Mouse (Mus musculus): ENCODE data around the gene Agxt. TPM values are rescaled to one million over a fixed set of nuclear protein-coding genes. Genes with fewer than 3 reads are reported as not detected.
A peak's percentile ranks its signal among the peaks of the same experiment; 100 is the strongest.

Gene Agxt
- polyA plus RNA-seq, 1 experiment from 2014 or later: not detected

DNA sequence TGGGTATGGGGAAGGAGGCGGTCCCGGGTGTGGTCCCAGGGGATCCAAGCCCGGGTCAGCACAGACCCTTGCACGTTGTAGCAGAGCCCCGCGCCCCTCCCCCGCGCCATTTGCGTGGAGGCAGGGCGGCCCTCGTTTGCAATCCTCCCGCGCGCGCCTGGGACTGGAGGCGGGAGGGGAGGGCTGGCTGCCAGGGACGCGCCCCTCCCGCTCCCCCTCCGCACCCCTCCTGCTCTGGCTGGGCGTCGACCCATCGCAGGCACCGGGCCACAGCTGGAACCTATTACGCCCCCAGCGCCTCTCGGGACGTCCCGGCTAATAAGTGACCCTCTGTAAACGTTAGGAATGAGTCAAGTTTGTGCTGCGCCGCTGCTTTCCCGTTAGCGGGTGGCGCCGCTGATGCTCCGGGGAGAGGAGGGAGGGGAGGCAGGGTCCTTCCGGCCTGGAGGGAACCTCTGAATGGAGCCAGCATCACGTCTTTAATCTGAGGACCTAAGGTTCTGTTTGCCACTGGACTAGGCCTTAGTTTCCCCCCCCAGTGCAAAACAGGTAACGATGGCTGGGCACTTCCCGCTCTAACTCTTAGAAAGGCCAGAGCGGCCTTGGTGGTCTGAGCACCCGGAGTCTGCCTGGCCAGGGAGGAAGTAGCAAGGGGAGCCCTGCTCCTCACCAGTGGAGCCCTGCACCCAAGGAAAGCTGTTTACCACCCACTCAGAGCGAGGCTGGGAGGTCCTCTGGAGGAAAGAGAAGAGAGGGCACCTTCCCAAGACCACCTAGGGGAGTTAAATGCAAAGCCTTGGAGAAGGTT is 41.7 kb downstream of the Agxt start:
- ATAC-seq (ENCODE audit: low FRiP score): peak; percentile 82
- Histone ChIP-seq H3K36me3 (ENCODE audit: control insufficient read depth, insufficient read depth, low read length) (no peaks in the 10 kb centered on the region), H3K27me3 (ENCODE audit: control insufficient read depth, insufficient read depth, low read length) (no peaks in the 10 kb centered on the region), H3K9ac (ENCODE audit: low read length) (peak overlapping the region; percentile 79), H3K4me1 (ENCODE audit: control insufficient read depth, insufficient read depth, low read length) (peaks cover 12% of the 10 kb centered on the region), H3K9me3 (ENCODE audit: control insufficient read depth, low read length) (no peaks in the 10 kb centered on the region), H3K4me2 (peak overlapping the region; percentile 88), H3K4me3 (ENCODE audit: low read depth, low read length) (peak overlapping the region; percentile 41), H3K27ac (ENCODE audit: low read depth, low read length) (no peak overlapping the region)
- 2% methylated on average over 43 of the region's 44 CpGs for WGBS
- DNase-seq (ENCODE audit: low spot score, missing footprints): peak; percentile 95

DNA sequence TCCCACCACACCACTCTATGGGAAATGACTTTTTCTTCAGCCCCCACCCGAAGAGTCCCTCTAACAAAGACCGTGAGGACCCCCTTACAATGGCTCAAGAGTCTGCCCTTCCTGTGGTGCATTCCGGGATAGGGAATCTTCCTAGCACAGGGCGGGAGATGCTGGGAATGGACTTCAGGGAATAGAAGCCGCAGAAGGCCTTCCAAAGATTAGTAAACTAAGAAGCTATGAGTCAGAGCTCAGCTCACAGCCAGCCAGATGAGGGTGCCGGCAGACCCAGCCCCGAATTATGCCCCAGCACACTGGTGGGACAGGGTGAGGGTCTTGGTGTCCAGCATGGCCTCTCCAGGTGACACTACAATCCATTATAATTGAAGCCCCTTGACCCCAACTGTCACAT is 47.2 kb downstream of the Agxt start:
- Histone ChIP-seq H3K4me3 (ENCODE audit: low read depth, low read length) (no peak overlapping the region), H3K27ac (ENCODE audit: low read depth, low read length) (no peak overlapping the region), H3K36me3 (ENCODE audit: control insufficient read depth, insufficient read depth, low read length) (no peaks in the 10 kb centered on the region), H3K9ac (ENCODE audit: low read length) (no peak overlapping the region), H3K27me3 (ENCODE audit: control insufficient read depth, insufficient read depth, low read length) (no peaks in the 10 kb centered on the region), H3K4me2 (no peak overlapping the region), H3K9me3 (ENCODE audit: control insufficient read depth, low read length) (no peaks in the 10 kb centered on the region), H3K4me1 (ENCODE audit: control insufficient read depth, insufficient read depth, low read length) (no peaks in the 10 kb centered on the region)
- DNase-seq (ENCODE audit: low spot score, missing footprints) (no peak), ATAC-seq (ENCODE audit: low FRiP score) (no peak)
- WGBS: 91% methylated on average over 7 of the region's 7 CpGs

DNA sequence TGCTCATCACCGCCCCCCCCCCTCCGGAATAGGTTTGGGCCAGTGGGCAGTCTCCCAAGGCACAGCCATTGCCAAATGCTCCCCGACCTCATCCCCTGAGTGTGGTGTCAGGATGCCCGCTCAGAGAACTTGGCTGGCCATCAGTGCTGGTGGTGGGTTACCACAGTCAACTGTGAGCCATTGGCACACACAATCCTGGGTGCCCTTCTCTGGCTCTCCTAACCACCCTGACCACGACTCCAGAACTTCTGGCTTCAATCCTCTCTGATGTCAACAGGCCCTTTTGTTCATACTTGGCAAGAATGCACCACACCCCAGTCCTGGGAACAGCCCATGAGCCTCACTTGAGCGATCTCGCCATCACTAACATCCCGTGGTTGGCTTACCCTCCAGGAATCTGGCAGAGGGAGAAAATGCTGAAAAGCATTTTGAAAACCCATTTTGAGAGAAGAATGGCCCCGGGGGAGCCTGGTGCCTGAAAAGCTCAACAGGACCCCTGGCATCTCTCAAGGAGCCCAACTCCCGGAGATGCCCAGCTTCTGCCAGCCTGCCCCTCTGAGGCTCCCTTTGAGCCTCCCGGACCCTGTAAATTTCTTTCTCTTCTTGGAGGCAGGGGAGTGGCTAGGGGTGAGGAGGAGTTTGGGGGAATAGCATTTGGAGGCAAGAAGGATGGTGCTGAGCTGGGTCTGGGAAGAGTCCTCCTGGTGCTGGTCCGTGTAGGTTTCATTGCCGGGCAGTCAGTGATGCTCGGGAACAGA is 49.2 kb downstream of the Agxt start:
- H3K4me1 ChIP-seq (ENCODE audit: control insufficient read depth, insufficient read depth, low read length): no peaks in the 10 kb centered on the region
- no peak overlapping the region for H3K27ac ChIP-seq (ENCODE audit: low read depth, low read length)
- H3K4me3 ChIP-seq (ENCODE audit: low read depth, low read length): no peak overlapping the region
- no peaks in the 10 kb centered on the region for H3K27me3 ChIP-seq (ENCODE audit: control insufficient read depth, insufficient read depth, low read length)
- no peak for ATAC-seq (ENCODE audit: low FRiP score)
- WGBS: 78% methylated on average over 14 of the region's 14 CpGs
- no peak for DNase-seq (ENCODE audit: low spot score, missing footprints)
- H3K36me3 ChIP-seq (ENCODE audit: control insufficient read depth, insufficient read depth, low read length): no peaks in the 10 kb centered on the region
- H3K4me2 ChIP-seq: no peak overlapping the region
- no peaks in the 10 kb centered on the region for H3K9me3 ChIP-seq (ENCODE audit: control insufficient read depth, low read length)
- no peak overlapping the region for H3K9ac ChIP-seq (ENCODE audit: low read length)

DNA sequence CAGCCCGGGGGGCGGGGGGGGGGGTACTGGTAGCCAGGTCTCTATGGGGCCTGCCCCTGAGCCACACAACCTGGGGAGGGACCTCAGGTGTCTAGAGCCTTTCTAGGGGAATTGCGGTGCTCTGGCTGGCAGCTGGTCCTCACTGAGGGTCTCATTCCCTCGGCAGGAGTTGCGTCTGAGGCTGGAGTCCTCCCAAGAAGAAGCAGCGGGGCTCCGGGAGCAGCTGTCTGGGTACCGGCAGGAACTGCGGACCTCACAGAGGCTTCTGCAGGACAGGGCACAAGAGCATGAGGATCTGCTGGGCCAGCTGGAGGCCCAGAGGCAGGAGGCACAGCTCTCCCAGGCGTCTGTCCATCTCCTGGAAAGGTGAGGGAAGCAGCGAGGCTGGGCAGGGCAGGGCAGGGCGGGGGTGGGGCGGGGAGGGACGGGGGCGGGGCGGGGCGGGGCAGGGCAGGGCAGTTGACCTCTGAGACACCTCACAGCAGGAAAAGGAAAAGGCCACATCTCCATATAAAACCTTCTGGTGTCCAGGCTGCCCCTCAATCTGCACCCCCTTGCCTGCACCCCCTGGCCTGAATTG is 55.8 kb downstream of the Agxt start:
- Histone ChIP-seq H3K27ac (ENCODE audit: low read depth, low read length) (no peak overlapping the region), H3K9me3 (ENCODE audit: control insufficient read depth, low read length) (no peaks in the 10 kb centered on the region), H3K4me1 (ENCODE audit: control insufficient read depth, insufficient read depth, low read length) (no peaks in the 10 kb centered on the region), H3K27me3 (ENCODE audit: control insufficient read depth, insufficient read depth, low read length) (no peaks in the 10 kb centered on the region), H3K36me3 (ENCODE audit: control insufficient read depth, insufficient read depth, low read length) (no peaks in the 10 kb centered on the region), H3K4me3 (ENCODE audit: low read depth, low read length) (no peak overlapping the region), H3K4me2 (0 out of 2 replicates have a peak overlapping the region, but pooled peaks have one; percentile 13), H3K9ac (ENCODE audit: low read length) (no peak overlapping the region)
- WGBS: 4% methylated on average over 13 of the region's 17 CpGs
- ATAC-seq (ENCODE audit: low FRiP score) (0 out of 2 replicates have a peak, but pooled peaks have one; percentile 33), DNase-seq (ENCODE audit: low spot score, missing footprints) (no peak)

DNA sequence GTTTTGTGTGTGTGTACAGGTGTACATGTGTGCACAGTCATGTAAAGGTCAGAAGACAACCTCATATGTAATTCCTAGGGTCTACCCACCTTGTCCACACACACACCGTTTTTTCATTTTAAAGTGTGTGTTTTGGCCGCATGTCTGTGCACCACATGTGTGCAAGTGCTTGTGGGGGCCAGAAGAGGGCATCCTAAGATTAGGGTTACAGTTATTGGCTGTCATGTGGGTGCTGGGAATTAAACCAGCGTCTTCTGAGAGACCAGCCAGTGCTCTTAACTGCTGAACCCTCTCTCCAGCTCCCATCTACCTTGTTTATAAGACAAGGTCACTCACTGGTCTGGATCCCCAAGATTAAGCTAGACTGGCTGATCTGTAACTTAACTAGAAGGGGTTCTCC is 59.9 kb downstream of the Agxt start:
- no peaks in the 10 kb centered on the region for H3K36me3 ChIP-seq (ENCODE audit: control insufficient read depth, insufficient read depth, low read length)
- no peaks in the 10 kb centered on the region for H3K4me1 ChIP-seq (ENCODE audit: control insufficient read depth, insufficient read depth, low read length)
- H3K27ac ChIP-seq (ENCODE audit: low read depth, low read length): no peak overlapping the region
- no peak overlapping the region for H3K4me2 ChIP-seq
- ATAC-seq (ENCODE audit: low FRiP score) (no peak), DNase-seq (ENCODE audit: low spot score, missing footprints) (no peak)
- WGBS: 91% methylated on average over 3 of the region's 3 CpGs
- no peaks in the 10 kb centered on the region for H3K27me3 ChIP-seq (ENCODE audit: control insufficient read depth, insufficient read depth, low read length)
- no peak overlapping the region for H3K4me3 ChIP-seq (ENCODE audit: low read depth, low read length)
- H3K9ac ChIP-seq (ENCODE audit: low read length): no peak overlapping the region
- H3K9me3 ChIP-seq (ENCODE audit: control insufficient read depth, low read length): no peaks in the 10 kb centered on the region

Other genes with a start within 250 kb of the Agxt start
- gene Ankmy1, start 232.3 kb upstream of the Agxt start, polyA plus RNA-seq (2014; fragmentation: Nextera tagmentation; extraction: Ambion mirVana): 0.61 and 0.68 TPM in 2 replicates
- gene Dusp28, start 228.3 kb upstream of the Agxt start, polyA plus RNA-seq (2014; fragmentation: Nextera tagmentation; extraction: Ambion mirVana): 9.2 and 11.3 TPM in 2 replicates
- gene Rnpepl1, start 224.5 kb upstream of the Agxt start, polyA plus RNA-seq (2014; fragmentation: Nextera tagmentation; extraction: Ambion mirVana): 13.3 TPM in 2 replicates
- 34.5 and 40.4 TPM in 2 replicates for gene Capn10, start 200.9 kb upstream of the Agxt start, polyA plus RNA-seq (2014; fragmentation: Nextera tagmentation; extraction: Ambion mirVana)
- 0.32 TPM in 1 of 2 replicates, not detected in the other for gene Gpr35, start 184.4 kb upstream of the Agxt start, polyA plus RNA-seq (2014; fragmentation: Nextera tagmentation; extraction: Ambion mirVana)
- gene Aqp12, start 128.9 kb upstream of the Agxt start, polyA plus RNA-seq (2014; fragmentation: Nextera tagmentation; extraction: Ambion mirVana): not detected in 2 replicates
- gene Kif1a, start 33.3 kb upstream of the Agxt start, polyA plus RNA-seq (2014; fragmentation: Nextera tagmentation; extraction: Ambion mirVana): 51.0 and 59.6 TPM in 2 replicates
- 0.22 and 0.34 TPM in 2 replicates for gene 2310007B03Rik, start 25.7 kb downstream of the Agxt start, polyA plus RNA-seq (2014; fragmentation: Nextera tagmentation; extraction: Ambion mirVana)
- gene Crocc2, start 33.5 kb downstream of the Agxt start, polyA plus RNA-seq (2014; fragmentation: Nextera tagmentation; extraction: Ambion mirVana): 0.11 TPM in 2 replicates
- gene Sned1, start 100.6 kb downstream of the Agxt start, polyA plus RNA-seq (2014; fragmentation: Nextera tagmentation; extraction: Ambion mirVana): 1.8 and 2.0 TPM in 2 replicates
- 31.8 and 38.4 TPM in 2 replicates for gene Mterf4, start 170.7 kb downstream of the Agxt start, polyA plus RNA-seq (2014; fragmentation: Nextera tagmentation; extraction: Ambion mirVana)
- gene Ppp1r7, start 207.6 kb downstream of the Agxt start, polyA plus RNA-seq (2014; fragmentation: Nextera tagmentation; extraction: Ambion mirVana): 88.5 and 94.8 TPM in 2 replicates
- 15.0 and 16.0 TPM in 2 replicates for gene Pask, start 208.2 kb downstream of the Agxt start, polyA plus RNA-seq (2014; fragmentation: Nextera tagmentation; extraction: Ambion mirVana)
- 0.31 TPM in 1 of 2 replicates, not detected in the other for gene Ano7, start 238.7 kb downstream of the Agxt start, polyA plus RNA-seq (2014; fragmentation: Nextera tagmentation; extraction: Ambion mirVana)

Measured in midbrain, embryonic 11.5 days (tissue).